Mouse (Mus musculus) megakaryocyte, embryonic 14.5 days (primary cell): Measurements from ENCODE around the gene Slc35e3. TPM values are rescaled to one million over a fixed set of nuclear protein-coding genes. Genes with fewer than 3 reads are reported as not detected.
"Not testable (repeated sequence)": the region's sequence is repeated elsewhere in the genome, so short reads cannot be mapped to it uniquely, and the experiment has no call there.

Source experiments
- H3K27me3 ChIP-seq: replicated peaks from 2 replicates; pipeline ENCODE3; 2012; ENCODE audit warnings: inconsistent platforms
- H3K36me3 ChIP-seq: replicated peaks from 2 replicates; pipeline ENCODE3; 2012; ENCODE audit warnings: low read length, inconsistent platforms, mixed read lengths
- H3K4me1 ChIP-seq: 2 replicates; pipeline ENCODE4 v1.6.1; 2012; ENCODE audit warnings: inconsistent platforms
- H3K4me3 ChIP-seq: replicated peaks from 2 replicates; pipeline ENCODE3; 2012; ENCODE audit warnings: moderate library complexity, mild to moderate bottlenecking, inconsistent platforms
- H3K9me3 ChIP-seq: 2 replicates; pipeline ENCODE4 v1.6.1; 2012; ENCODE audit warnings: inconsistent platforms
- FLI1 ChIP-seq: IDR thresholded peaks from 2 replicates; pipeline ENCODE4 v1.6.1; 2012; ENCODE audit warnings: low read length, inconsistent platforms, mixed read lengths
- GATA1 ChIP-seq: IDR thresholded peaks from 3 replicates; pipeline ENCODE4 v1.6.1; 2012; ENCODE audit warnings: mixed read lengths, low read length, inconsistent platforms, borderline replicate concordance
- polyA plus RNA-seq: library from polyadenylated mRNA; stranded (reverse); fragments of >175 nt; gene quantifications from 2 replicates; pipeline ENCODE4 v1.2.3, GENCODE M21; 2012; ENCODE audit warnings: low replicate concordance; ENCODE audit not compliant: insufficient read depth

Gene Slc35e3
- polyA plus RNA-seq, 1 experiment: 0.47 TPM

DNA sequence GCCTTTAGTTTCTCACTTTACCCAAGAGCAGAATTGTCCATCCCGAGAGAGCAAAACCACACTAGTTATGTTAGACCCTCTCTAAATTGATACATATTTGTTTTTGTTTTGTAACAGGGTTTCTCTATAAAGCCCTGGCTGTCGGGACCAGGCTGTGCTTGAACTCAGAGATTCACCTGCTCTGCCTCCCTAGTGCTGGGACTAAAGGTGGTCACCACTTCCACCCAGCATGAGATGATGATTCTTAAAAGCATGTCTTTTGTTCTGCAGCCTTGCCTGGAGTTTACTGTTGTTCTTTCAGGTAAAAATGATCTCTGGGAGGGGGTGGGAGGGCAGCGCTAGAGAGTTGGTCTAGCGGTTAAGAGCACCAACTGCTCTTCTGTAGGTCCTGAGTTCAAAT lies 19.8 kb downstream of the Slc35e3 start:
- TF ChIP-seq GATA1: no peak
- TF ChIP-seq FLI1: no peak
- H3K36me3 ChIP-seq: no peaks in the 10 kb centered on the region
- H3K27me3 ChIP-seq: peaks cover 5% of the 10 kb centered on the region
- H3K4me3 ChIP-seq: no peak overlapping the region
- no peaks in the 10 kb centered on the region for H3K9me3 ChIP-seq
- H3K4me1 ChIP-seq: peaks cover 26% of the 10 kb centered on the region

DNA sequence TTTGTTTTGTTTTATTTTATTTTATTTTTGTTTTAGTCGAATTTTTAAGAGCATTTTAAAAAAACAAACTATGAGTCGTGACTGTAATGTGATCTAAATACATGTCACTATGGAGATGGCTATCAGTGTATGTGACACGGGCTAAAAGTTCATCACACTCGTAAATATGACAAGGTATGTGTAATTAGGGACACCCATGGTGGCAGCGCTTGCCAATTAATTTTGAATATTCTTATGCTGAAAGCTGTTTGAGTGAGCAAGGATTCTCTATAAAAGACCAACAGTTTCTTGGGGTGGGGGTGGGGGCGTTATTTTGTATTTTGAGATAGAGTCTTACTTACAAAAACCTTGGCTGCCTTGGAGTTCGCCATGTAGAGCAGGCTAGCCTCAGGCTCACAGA lies 20.5 kb downstream of the Slc35e3 start:
- Histone ChIP-seq H3K36me3 (no peaks in the 10 kb centered on the region), H3K4me3 (no peak overlapping the region), H3K27me3 (peaks cover 5% of the 10 kb centered on the region), H3K4me1 (peaks cover 24% of the 10 kb centered on the region), H3K9me3 (no peaks in the 10 kb centered on the region)
- TF ChIP-seq FLI1 (no peak), GATA1 (no peak)

DNA sequence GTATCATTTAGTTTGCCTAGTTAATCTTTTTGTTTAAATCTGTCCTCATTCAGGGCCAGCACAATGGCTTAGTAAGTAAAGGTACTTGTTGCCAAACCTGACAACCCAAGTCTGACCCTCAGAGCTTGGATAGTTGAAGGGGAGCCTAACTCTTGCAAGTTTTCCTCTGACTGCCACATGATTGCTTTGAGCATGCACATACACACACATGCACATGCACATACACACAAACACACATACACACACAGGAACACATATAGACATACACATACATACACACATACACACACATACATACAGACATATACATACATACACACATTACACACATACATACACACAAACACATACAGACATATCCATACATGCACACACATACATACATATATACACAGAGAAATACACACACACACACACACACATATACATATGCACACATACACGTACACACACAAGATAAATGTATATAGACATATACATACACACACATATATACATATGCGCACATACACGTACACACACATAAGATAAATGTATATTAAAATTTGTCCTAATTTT lies 21.3 kb downstream of the Slc35e3 start:
- Histone ChIP-seq H3K27me3 (peaks cover 5% of the 10 kb centered on the region), H3K4me3 (no peak overlapping the region), H3K36me3 (no peaks in the 10 kb centered on the region), H3K9me3 (no peaks in the 10 kb centered on the region), H3K4me1 (peaks cover 22% of the 10 kb centered on the region)
- TF ChIP-seq GATA1 (no peak), FLI1 (no peak)

- Histone ChIP-seq H3K4me3 (no peak overlapping the region), H3K27me3 (peaks cover under 1% of the 10 kb centered on the region), H3K4me1 (peaks cover 27% of the 10 kb centered on the region), H3K9me3 (no peaks in the 10 kb centered on the region), H3K36me3 (no peaks in the 10 kb centered on the region)
- no peak for TF ChIP-seq FLI1
- TF ChIP-seq GATA1: no peak
These were observed 21.9 kb downstream of the Slc35e3 start for GRCm38 (mm10) chr10:117724136-117724718.

- Histone ChIP-seq H3K9me3 (no peaks in the 10 kb centered on the region), H3K27me3 (no peaks in the 10 kb centered on the region), H3K4me1 (peaks cover 78% of the 10 kb centered on the region), H3K4me3 (no peak overlapping the region), H3K36me3 (no peaks in the 10 kb centered on the region)
- TF ChIP-seq GATA1 (no peak), FLI1 (no peak)
These were observed 27.7 kb downstream of the Slc35e3 start for GRCm38 (mm10) chr10:117718161-117719119.

GRCm38 (mm10) chr10:117717583-117717982 lies 28.6 kb downstream of the Slc35e3 start:
- TF ChIP-seq GATA1 (no peak), FLI1 (no peak)
- Histone ChIP-seq H3K9me3 (no peaks in the 10 kb centered on the region), H3K4me1 (peaks cover 81% of the 10 kb centered on the region), H3K27me3 (no peaks in the 10 kb centered on the region), H3K4me3 (peak overlapping the region; percentile 56), H3K36me3 (no peaks in the 10 kb centered on the region)

- TF ChIP-seq GATA1: no peak
- TF ChIP-seq FLI1: no peak
- H3K4me3 ChIP-seq: no peak overlapping the region
- peaks cover 84% of the 10 kb centered on the region for H3K4me1 ChIP-seq
- H3K9me3 ChIP-seq: no peaks in the 10 kb centered on the region
- H3K36me3 ChIP-seq: no peaks in the 10 kb centered on the region
- H3K27me3 ChIP-seq: no peaks in the 10 kb centered on the region
These were observed 29.5 kb downstream of the Slc35e3 start for GRCm38 (mm10) chr10:117716686-117717085.

DNA sequence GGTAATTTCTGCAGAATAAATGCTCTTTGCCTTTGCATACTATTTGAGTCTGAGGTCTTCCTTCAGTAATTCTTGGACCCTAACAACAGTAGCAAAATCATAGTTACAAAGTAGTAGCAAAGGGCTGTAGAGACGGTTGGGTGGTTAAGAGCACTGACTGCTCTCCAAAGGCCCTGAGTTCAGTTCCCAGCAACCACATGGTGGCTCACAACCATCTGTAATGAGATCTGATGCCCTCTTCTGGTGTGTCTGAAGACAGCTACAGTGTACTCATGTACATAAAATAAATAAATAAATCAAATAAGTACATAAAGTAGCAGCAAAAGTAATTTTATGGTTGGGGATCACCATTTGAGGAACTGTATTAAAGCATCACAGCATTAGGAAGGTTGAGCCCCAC lies 30.5 kb downstream of the Slc35e3 start:
- not testable (repeated sequence) for H3K4me3 ChIP-seq, H3K36me3 ChIP-seq, H3K27me3 ChIP-seq, H3K9me3 ChIP-seq
- peaks cover 83% of the 10 kb centered on the region for H3K4me1 ChIP-seq

DNA sequence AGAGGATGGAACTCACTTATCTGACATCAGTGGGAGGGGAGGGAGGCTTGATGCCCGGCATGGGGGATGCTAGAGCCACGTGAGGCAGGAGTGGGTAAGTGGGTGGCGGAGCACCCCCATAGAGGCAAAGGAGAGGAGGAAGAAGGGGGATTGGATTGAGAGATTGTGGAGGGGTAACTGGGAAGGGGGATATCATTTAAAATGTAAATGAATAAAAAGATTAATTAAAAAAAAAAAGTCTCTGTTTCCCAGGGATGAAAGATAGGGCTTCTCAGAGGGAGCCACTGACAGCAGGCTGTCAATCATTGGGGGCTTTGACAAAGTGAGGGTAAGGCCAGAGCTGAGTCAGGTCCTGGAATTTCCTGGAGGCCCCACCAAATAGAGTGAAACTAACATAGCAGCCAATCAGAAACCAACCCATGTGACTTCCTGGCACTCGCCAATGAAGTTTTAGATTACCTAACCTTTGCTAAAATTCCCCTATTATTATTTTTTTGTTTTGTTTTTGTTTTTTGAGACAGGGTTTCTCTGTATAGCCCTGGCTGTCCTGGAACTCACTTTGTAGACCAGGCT lies 31.2 kb downstream of the Slc35e3 start:
- Histone ChIP-seq H3K4me3 (no peak overlapping the region), H3K9me3 (no peaks in the 10 kb centered on the region), H3K4me1 (peaks cover 81% of the 10 kb centered on the region), H3K27me3 (no peaks in the 10 kb centered on the region), H3K36me3 (no peaks in the 10 kb centered on the region)
- TF ChIP-seq FLI1 (no peak), GATA1 (no peak)

DNA sequence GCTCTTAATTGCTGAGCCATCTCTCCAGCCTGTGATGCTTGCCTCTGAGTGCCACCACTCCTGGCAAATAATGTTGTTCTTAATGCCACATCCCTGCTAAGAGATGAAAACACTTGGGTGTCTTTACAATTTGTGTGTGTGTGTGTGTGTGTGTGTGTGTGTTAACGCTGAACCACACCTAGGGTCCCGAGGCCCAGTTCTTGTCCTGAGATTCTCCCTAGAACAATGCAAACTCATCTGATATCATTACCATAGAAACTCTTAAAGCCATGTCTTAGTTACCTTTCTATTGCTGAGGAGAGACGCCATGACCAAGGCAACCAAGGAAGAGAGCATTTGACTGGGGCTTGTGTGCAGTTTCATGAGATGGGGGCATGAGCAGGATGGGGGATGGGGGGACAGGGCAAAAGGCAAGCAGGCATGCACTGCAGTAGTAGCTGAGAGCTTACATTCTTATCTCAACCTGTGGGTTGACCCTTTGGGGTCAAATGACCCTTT lies 32.1 kb downstream of the Slc35e3 start:
- no peaks in the 10 kb centered on the region for H3K9me3 ChIP-seq
- TF ChIP-seq GATA1 (no peak), FLI1 (no peak)
- H3K4me3 ChIP-seq: no peak overlapping the region
- no peaks in the 10 kb centered on the region for H3K27me3 ChIP-seq
- H3K36me3 ChIP-seq: peaks cover 4% of the 10 kb centered on the region
- H3K4me1 ChIP-seq: peaks cover 74% of the 10 kb centered on the region
